Mouse (Mus musculus) megakaryocyte, embryonic 14.5 days (primary cell): ENCODE data around the gene Apoc3.

Source experiments
- FLI1 ChIP-seq: IDR thresholded peaks from 2 replicates; pipeline ENCODE4 v1.6.1; 2012; ENCODE audit warnings: low read length, inconsistent platforms, mixed read lengths
- GATA1 ChIP-seq: IDR thresholded peaks from 3 replicates; pipeline ENCODE4 v1.6.1; 2012; ENCODE audit warnings: mixed read lengths, low read length, inconsistent platforms, borderline replicate concordance

GRCm38 (mm10) chr9:46198936-46199335 lies 36.5 kb downstream of the Apoc3 start:
- TF ChIP-seq GATA1: no peak
- no peak for TF ChIP-seq FLI1
